Mouse (Mus musculus): Measurements from ENCODE around the gene Rap2a. TPM values are rescaled to one million over a fixed set of nuclear protein-coding genes. Genes with fewer than 3 reads are reported as not detected.

The Rap2a gene
- total RNA-seq, 2 experiments from 2014 or later, result 85.6 to 89.7 TPM

DNA sequence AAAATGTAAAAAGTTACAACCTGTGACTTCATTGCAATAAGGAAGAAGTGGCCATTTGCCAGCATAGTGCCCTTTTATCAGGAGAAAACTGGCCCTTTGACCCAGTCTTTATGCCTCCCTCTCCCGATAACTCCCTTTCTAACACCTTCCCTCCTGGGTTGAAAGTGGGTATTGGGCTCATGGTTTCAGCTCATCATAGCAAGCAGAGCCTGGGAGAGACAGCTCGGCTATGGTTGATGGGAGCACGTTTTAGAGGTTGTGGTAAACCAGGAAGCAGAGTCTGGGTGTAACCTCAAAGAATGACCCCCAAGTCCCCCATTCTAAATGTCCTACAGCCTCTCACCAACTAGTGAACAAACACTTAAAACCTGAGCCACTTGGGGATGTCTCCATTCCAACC lies 64.7 kb downstream of the Rap2a start:
- no peak for DNase-seq

DNA sequence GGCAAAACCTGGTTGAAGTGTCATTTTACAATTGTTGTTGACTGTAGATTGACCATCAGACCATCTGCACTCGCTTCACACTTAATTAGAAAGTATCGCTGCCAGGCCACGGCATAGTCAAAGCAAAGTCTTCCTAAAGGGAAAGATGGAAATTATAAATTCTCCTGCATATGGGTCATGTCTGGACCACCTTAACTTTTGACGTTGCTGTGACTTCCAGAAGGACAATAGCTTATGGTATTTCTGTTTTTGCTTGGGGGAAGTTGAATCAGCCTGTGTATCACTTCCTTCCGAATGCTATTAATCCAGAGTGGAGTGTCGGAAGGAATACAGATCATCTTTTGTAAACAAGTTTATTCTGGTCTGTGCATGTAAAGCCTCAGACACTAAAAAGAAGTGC lies 65.6 kb downstream of the Rap2a start:
- no peak for DNase-seq

DNA sequence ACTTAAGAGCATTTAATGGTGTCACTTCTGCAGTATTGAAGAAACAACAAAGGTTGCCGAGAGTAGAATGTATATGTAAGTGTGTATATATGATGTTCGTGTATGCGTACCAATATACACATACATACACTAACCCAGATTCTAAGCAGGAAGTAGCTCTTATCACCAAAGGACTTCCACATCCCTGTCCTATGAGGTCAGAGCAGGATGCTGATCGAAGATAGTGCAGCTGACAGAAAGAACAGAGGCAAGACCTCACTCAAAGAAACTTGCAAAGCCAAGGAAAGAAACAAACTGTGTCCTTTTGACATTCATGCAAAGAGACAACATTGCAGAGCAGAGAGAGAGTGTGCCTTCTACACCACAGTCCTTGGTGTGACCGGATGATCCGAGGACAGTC lies 66.3 kb downstream of the Rap2a start:
- no peak for DNase-seq

DNA sequence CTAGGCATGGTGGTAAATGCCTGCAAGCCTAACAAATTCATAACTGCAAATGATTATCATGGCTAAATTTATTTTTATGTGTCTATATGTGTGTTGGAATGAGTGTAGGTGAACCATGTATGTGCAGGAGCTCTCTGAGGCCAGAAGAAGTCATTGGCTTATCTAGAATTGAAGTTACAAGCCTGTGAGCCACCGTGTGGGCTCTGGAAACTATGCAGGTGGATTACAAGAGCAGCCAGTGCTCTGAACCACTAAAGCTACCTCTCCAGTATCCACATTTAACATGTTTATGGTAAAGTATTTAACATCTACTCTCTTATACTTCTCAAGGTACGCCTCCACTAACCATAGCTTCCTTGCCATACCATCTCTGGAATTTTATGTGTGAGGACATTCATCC lies 66.7 kb downstream of the Rap2a start:
- no peak for DNase-seq

Other genes with a start within 250 kb of the Rap2a start
- 100 to 1,000 TPM; 249 TPM for gene Mbnl2, start 202.8 kb upstream of the Rap2a start, total RNA-seq (2021)